Mouse (Mus musculus): Measurements from ENCODE around the gene Pde4d.

The Pde4d gene

DNA sequence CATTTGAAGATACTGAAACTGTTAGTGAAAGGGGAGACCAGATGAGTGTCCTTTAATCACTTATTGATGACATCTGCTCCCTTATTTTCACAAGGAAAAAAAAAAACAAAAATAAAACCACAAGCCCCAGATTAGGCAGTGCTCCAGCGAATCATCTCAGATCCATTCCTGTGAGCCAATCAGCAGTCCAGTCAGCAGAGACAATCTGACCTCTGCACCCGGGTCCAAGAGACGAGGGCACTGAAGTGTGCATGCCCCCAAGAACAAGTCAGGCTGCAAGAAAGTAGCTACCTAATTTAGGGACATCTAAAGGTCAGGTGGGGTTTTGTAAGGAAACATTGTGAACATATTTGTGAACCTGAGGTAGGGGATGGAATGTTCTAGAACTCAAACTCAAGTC, 1102.1 kb downstream of the Pde4d start:
- no peak for DNase-seq (ENCODE audit: low read depth, low spot score)

DNA sequence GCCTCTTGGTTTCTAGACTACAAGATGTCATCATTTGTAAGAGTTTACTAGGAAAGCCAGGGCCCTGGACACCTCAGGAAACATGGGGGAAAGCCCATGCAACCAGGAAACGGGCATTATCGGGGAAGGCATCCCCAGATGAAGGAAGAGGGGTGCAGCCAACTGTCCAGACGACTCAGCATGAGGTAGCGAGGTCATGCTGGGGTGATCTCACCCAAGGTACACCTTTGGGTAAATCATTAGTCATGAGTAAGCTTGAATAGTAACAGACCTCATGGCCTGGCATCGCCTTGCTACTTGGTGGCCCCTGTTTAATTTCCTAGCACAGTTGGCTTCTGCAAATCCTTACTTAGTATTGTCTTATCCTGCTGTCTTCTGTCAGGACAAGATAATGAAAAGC, 1105.8 kb downstream of the Pde4d start:
- no peak for DNase-seq (ENCODE audit: low read depth, low spot score)

DNA sequence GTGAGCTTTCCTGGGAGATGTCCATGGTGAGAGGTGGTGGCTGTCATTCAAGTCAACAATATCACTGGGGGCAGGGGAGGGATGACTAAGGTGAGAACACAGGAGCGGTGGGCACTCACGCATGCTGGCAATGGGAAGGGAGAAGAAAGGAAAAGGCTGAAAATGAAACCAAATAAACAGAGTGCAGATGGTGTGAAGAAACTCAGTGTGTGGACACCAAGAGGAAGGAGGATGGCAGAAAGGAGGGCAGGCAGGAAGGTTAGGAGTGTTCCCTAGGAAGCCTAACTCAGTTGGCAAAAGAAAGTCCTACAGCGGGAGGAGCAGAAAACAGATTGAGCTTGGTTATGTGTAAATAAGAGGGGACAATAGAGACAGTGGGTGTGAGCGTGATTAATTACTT, 1107.1 kb downstream of the Pde4d start:
- DNase-seq (ENCODE audit: low read depth, low spot score) = no peak

DNA sequence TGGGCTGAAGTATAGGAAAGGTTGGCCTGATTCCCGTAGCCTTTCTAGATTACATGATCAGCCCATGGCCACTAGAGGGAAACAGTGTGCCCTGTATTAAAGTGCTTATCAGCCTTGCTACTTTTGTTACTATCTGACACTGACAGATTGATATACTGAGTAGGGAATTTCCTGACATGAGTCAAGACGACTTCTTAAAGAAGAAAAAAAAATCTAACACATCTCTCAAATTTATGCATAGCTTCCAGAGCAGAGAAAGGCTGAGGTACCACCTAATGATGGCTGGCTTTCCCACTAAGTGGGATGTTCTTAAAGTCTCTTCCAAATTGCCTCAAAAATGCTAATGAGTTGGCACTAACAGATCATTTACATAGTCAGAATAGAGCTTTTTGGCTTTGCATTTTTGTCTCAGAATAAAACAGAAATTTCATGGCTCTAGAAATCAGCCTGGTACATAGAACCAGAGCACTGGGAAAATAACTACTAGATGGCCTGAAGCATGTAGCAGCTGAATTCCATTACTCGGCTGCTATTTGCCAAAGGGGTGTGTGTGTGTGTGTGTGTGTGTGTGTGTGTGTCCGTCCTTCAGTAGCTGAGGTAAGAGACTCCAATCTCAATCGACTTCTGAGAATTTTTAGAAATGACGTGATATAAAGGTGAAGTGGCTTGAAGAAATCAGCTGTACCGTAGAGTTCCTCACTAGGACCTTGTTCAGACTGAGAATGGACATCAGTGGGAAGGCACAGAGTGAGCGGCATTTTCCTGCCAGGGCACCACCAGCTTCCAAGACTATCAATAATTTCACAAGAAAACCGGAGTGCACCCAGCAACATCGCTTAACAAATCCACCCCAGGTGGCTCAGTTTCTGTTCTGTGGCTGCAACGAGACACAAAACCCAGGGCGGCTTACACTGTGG, 1108.9 kb downstream of the Pde4d start:
- DNase-seq (ENCODE audit: low read depth, low spot score) = peak; percentile 21

DNA sequence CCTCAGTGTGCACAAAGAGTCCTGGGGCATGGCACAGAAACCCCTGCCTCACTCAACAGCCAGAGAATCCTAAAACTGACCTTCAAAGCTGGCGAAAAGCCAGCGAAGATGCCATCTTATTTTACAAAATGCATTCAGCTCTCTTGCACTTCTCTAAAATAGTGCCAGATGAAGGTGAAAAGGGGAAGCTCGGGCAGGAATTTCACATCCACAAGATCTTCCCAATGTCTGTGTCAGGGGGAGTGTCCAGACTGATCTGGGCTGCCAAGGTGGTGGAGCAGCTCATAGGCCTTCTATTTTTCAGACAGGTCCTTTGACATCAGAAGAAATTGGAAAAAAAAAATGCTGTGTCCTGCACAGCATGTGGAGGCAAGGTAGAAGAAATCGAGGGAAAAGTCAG, 1110.5 kb downstream of the Pde4d start:
- no peak for DNase-seq (ENCODE audit: low read depth, low spot score)

DNA sequence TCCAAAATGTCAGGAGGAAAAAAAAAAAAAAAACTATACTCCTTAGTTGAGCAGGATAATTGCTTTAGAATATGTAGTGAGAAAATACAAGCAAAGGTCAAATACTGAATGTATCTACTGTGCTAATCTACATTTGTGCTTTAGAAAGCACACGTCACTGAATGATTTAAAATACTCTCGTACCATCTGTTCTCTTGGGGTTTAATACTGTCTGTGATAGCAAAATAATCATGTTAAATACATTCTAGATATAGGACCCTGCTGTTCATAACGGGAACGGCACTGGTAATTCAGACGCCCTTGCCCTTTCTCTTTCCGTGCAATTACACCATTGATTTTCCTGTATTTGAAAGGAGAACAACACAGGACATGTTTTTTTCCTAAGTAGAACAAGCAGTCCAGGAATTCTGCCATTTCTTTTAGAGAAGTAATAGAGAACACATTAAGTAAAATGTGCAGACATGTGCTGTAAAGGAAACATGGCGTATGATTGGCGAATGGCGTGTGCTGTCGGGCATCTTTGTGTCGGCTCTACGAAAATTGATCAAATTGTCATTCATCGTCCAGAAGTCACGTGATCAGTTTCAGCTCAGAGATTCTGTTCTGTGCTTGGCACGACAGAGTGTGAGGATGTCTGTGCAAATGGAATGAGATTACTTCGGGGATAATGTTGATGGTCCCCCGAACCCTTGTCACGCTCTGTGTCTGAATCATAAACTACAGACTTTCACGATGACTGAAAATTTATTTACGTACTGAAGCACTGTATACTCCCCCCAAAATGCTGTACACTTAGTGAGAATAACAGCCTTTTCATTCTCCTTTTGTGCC, 1119.1 kb downstream of the Pde4d start:
- no peak for DNase-seq (ENCODE audit: low read depth, low spot score)

DNA sequence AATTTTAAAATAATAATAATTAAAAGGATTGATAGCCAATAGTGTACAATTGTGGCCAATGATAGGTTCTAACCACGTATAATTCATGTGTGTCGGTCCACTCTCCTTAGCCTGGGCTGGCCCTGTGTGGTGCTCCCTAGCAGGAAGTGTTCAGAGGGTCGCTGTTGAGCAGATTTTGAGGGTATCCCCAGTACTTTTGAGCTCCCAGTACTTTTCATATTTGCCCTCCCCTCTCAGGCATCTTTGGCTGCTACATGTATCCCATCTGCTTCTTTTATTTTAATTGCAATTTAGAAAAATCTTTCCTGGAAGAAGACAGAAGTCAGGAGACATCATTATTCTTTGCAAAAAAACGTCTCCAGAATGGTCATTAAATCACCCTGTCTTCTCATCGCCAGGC, 1119.7 kb downstream of the Pde4d start:
- DNase-seq (ENCODE audit: low read depth, low spot score) = no peak

DNA sequence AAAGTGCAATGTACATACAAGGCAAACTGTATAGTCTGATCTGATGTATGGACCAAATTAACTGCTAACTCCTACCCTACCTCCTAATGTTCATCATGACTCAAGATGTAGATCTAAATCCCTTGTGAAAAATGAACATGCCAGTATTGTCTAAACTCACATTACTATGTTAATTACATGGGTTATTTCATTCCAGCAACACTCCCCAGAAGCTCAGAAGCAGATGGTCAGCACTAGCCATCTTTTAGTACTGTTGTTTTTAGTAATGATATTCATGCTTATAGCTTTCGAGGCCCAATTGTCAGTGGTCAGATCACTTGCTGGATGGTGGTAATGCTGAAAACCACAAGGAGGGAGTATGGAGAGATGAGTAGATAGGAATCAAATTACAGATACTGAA, 1127.0 kb downstream of the Pde4d start:
- DNase-seq (ENCODE audit: low read depth, low spot score) = no peak

DNA sequence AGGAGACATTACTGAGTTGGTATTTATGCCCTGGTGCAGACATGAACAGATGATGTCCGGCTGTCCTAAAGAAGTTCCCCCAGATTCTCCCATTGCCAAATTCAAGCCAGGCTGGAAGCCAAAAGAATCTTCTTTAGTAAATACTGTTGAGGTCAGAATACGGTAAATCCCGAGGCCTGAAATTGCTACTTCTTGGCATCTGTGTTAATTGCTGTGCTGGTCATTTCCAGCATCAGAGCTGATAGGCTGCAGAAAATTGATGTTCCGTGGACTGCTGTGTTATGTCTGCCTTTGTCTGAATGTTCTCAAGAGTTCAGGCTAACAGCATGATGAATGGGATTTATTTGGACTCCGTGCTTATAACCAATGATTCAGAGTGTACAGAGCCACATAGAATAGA, 1127.7 kb downstream of the Pde4d start:
- DNase-seq (ENCODE audit: low read depth, low spot score) = no peak

DNA sequence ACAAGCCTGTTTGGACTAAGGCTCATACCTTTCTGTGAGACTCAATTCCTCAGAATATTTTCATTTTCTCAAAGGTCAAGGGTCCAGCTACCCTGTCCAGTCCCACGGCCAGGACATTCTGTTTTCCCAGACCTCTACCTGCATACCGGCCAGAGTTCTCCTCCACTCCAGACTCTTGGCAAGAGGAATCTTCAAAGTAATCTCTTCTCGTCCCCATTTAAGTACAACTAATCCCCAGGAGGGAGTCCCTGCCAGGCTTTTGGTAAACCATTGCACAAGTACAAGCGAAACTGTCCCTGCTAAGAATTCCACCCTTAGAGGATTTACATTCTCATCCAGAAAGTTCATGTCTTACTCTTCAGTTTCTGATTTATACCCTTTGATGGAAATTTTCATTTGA, 1128.2 kb downstream of the Pde4d start:
- DNase-seq (ENCODE audit: low read depth, low spot score) = no peak

DNA sequence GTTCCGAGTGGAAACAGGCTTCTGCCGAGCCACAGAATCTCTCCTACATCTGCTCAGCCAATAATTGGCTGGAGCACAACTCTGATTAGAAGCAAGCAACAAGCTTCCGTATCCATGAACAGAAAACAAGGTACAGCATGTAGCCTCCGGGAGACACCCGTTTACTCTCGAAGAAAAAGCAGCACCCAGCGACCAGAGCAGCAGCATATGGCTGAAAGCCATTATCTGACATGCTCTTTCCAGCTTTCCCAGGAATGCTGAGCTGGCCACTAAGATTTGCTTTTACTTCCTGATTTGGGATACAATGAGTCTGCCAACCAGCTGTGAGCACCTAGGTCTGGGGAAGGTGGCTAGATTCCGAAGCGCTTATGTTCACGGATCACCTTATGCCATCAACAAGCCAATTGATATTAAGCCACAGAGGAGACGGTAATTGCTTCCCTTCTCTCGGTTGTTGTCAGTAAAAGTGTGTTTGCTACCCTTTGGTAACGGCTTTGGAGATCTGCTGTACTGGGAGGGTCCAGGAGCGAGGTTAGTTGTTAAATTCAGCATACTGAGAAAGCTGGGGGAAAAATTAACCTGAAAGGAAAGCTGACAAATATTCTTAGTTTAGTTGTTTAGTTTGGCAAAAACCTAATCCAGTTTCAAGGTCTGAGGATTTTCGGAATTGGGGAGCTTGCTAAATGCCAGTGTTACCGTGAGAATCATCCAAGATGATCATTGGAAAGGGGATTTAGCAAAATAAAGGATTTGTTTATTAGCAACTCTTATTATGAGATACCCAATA, 1131.7 kb downstream of the Pde4d start:
- DNase-seq (ENCODE audit: low read depth, low spot score) = peak; percentile 3

DNA sequence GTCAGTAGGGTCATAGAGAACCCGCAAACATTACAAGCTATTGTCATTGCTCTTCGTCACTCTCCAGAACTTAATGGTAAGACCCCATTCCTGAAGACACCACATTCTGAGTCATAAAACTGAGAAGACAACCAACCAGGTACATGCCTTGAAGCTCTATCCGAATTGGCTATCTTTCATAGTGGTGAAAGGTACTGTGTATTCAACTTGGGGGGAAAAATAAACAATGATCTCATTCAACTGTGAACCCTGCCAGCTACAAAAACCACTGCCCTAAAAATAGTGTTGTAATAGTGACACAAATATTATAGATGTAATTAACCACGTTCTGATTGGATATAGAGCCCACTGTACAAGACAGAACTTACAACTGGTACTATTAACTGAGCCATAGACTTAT, 1140.3 kb downstream of the Pde4d start:
- DNase-seq (ENCODE audit: low read depth, low spot score) = no peak

DNA sequence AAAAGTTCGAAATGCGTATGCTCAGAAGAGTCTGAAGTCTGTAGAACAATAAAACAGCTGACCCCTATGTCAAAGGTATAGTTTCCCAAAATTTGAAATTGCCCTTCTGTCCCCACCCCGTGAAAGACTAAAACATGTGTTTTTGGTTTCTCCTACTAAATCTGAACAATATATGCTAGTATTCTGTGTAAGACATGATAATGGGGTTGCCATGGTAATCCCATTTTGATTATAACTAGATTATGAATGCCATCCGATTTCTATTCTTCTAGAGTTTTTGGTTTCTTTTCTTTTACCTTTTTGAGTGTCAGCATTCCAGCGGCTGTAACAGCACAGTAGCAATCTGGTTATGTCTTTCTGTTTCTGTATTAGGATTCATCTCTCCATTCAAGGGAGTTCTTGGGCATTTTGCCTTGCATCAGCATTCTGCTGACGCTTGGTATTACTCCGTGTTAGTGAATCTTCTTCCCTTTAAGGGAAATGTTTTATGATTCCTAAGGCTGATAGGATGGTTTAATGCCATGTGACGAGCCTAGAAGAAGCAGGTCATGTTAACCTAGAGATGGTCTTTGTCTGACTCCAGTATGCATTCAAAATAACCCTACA, 1142.5 kb downstream of the Pde4d start:
- no peak for DNase-seq (ENCODE audit: low read depth, low spot score)

DNA sequence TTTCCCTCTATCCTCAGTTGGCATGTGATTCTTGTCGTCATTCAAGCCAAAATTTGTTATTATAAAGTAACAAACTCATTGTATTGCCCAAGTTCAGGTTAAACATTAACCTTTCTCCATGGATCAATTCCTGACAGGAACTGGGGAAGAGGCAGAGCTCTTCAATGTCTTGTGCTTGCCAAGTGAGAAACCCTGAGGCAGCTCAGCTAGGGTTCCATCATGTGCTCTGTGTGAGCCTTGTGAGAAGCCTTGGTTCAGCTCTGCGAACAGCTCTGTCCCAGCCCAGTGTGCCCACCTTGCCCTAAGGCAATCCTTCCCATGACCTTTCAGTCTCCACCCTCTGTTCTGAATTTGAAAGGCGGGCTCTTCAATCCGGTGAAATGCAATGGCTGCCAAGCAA, 1150.0 kb downstream of the Pde4d start:
- no peak for DNase-seq (ENCODE audit: low read depth, low spot score)

DNA sequence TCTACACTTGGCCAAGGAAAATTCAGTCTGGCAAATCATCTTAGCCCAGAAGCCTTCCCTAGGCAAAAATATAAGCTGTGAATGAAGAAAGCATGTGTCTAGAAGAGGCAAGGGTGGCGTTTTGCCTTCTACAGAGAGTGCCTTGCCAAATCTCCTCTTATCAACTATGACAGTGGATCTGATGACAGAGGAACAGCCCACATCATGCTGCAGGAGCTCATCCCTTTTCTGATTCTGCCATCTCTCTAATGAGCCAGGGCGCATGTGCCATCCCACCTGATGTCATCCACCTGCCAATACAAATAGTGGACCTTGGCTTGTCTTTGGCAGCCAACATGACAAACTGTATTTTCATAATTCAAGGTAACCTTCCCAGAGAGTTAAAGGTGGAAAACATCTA, 1154.3 kb downstream of the Pde4d start:
- no peak for DNase-seq (ENCODE audit: low read depth, low spot score)

DNA sequence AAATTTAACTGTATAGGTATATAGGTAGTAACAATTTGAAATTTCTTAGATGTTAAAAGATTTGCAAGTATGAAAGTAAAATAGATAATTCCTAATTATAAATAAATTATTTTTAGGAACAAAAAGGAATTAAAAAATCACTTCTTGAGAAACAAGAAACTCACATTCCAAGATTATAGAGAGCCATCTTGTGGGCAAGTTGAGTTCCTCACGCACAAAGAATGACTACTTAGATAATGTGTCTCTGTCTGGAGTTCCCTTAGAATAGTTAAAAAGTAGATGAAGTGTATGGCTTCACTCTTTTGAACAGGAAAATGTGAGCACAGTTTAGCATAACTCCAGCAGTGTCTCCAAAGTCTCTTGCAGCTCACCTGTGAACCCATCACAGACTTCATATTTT, 1155.4 kb downstream of the Pde4d start:
- DNase-seq (ENCODE audit: low read depth, low spot score) = no peak

DNA sequence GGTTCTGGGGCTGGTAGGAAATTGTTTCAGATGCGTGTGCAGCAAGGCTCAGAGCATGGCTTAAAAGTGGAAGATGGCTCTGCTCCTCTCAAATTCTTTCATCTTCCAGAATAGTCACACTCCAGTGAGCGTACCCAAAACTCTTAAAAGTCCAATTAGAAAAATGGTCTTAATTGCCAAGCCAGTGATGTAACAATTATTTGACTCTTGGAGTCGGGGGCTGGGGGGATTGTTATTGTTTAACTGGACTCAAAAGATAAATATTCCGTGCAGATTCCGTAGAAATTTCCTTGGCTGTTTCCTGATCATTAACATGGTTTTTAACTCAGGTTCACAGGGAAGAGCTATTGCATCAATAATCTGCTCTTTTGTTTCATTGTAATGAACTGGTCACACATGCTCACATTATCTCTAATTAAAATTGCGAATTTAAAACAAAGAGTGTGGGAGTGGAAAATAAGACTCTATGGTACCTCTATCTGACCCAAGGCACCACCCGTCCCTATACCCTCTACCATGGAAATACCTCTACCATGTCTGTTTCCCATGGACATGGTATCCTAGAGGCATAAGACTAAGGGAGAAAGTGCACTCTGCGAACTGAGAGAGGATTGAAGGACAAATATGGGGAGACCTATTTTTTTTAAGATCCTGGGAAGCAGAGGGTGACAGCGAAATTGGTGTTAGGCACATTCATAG, 1159.5 kb downstream of the Pde4d start:
- no peak for DNase-seq (ENCODE audit: low read depth, low spot score)

DNA sequence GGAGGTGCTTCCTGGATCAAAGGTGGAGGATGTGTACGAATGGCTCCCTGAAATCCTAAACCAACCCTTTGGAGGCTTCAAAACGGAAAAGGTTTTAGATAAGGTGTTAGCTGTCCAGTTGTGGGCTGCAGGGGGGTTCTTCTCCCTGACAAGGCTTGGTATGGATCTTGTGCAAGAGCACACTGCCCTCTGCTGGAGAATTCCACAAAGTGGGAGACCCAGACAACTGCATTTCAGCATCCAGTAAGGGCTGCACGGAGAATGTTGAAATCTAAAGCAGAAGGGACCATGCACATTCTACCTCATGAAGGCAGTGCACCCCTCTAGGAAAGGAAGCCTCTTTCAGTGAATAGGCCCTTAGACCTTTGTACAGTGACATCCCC, 1160.0 kb downstream of the Pde4d start:
- peak; percentile 73 for DNase-seq (ENCODE audit: low read depth, low spot score)

DNA sequence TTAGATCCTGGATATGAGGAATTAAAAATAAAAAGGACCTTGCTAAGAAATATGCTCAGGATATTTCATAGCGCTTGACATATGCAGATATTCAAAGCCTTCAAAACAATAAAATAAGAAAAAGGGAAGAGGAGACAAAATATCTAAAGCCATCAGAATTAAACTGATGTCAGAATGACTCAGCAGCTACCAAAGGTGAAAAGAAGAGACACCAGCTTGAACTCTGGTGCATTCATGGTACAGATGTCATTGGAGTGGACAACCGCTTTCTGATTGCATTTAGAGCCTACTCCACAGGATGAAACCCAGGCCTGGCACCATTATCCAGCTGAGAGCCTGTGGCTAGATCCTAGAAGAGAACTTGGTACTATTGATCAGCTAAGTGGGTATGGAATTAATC, 1161.0 kb downstream of the Pde4d start:
- DNase-seq (ENCODE audit: low read depth, low spot score) = no peak

DNA sequence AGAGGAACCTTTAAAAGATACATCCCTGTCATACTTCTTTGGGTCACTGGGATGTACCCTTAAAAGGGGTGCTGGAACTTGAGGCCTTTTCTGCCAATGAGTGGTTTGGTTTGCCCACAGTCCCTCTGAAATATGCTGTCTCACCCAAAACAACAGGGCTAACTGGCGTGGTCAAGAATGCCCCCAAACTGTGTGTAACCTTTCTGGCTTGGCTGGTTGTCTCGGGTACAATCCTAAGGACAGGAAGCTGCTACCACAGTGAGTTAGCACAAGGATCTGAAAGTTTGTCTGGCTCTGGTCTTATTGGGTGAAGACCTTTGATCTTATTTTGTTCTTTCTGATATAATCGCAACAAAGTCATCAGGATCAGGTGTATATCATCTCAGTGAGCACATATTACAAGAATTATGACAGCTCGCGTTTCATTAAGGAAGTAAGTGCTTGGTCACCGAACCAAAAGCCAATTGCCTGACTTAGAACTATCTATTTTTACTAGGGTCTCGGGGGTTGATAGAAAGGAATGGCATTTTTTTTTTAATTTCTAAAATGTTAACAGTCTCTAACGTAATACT, 1165.6 kb downstream of the Pde4d start:
- no peak for DNase-seq (ENCODE audit: low read depth, low spot score)

DNA sequence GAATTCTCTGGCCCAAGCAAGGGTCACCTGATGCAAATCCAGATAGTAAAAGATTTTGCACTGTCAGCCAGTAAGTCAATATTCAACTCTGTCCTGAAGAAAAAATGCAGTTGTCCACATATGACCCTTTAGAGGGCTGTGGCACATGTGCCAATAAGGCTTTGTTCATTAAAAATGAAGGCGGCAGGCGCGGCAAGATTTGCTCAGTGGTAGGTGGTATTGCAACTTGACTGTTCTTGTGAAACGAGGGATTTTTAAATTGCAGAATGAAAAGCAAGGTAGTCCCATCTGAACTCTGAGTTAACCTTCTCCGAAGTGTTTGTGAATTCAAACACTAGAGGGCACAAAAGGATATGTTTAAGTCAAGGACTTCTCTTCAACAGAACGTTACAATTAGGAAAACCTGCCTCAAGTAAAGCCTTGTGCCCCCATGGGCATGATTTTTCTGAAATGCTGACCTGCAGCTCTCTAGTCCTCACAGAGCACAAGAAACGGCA, 1166.1 kb downstream of the Pde4d start:
- peak; percentile 52 for DNase-seq (ENCODE audit: low read depth, low spot score)
